Mouse (Mus musculus): ENCODE results near the gene Wdr74.

GRCm38 (mm10) chr19:8722021-8722420 is 13.6 kb upstream of the Wdr74 start:
- TF ChIP-seq E2F4 (IDR thresholded peaks at IDR 0.05; ENCODE audit: borderline replicate concordance, low read depth, low read length): no peak
- no peak; a peak in 1 of 4 replicates for TF ChIP-seq POLR2A (IDR thresholded peaks at IDR 0.05; ENCODE audit: control insufficient read depth in 1 of 2, insufficient read depth in 1 of 2, low read depth in 1 of 2, low read length in 2 of 2, poor library complexity in 1 of 2)
- TF ChIP-seq CTCF (IDR thresholded peaks at IDR 0.05 in 2 of 3, conservative IDR thresholded peaks at IDR 0.05 in 1 of 3; ENCODE audit: control insufficient read depth in 1 of 3, insufficient read depth in 1 of 3, low read depth in 2 of 3, low read length in 3 of 3, poor library complexity in 1 of 3, severe bottlenecking in 1 of 3): no peak
